Mouse (Mus musculus): ENCODE results near the gene Rps19bp1. TPM values are rescaled to one million over a fixed set of nuclear protein-coding genes. Genes with fewer than 3 reads are reported as not detected.

The Rps19bp1 gene
- total RNA-seq, 4 experiments from 2014 or later: 32.5 to 39.3 (median 38.4) TPM

- no peak for DNase-seq (ENCODE audit: low spot score in 2 of 2)
Measured at GRCm38 (mm10) chr15:80219705-80220657, 44.1 kb downstream of the Rps19bp1 start.

GRCm38 (mm10) chr15:80219211-80219610 lies 44.9 kb downstream of the Rps19bp1 start:
- no peak for DNase-seq (ENCODE audit: low spot score in 2 of 2)

DNA sequence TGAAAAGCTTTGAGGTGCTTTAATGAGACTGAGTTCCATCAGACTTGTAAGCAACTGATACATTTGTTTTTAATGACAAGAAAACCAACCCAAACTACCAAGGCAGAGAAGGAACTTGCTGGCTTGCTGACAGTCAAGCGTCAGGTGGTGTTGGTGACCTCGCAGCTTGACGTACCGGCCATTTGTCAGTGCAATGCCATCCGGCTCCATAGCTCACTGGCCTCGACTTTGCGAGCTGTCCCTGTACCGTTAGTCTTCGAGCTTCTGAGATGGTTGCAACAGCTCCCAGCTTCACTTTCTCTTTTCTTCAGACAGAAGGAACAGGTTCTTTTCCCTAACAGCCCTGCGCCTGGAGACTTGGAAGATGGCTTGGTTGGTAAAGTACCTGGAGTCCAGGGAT lies 46.6 kb downstream of the Rps19bp1 start:
- no peak for DNase-seq (ENCODE audit: low spot score in 2 of 2)

DNA sequence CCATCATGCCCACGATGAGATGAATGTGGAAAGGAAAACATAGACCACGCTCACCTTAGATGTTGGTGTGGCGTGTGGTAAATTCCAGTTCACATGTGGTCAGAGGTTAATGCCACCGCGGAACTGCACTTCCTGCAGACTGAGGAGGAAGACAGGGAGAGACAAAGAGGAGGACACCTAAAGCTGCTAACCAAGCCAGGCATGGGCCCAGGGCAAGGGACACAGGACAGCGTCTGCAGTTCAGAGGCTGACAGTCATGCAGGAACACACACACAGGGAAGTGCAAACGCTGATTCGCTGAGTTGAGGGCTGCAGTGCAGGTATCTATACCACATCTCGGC lies 47.7 kb downstream of the Rps19bp1 start:
- DNase-seq (ENCODE audit: low spot score in 2 of 2): no peak

DNA sequence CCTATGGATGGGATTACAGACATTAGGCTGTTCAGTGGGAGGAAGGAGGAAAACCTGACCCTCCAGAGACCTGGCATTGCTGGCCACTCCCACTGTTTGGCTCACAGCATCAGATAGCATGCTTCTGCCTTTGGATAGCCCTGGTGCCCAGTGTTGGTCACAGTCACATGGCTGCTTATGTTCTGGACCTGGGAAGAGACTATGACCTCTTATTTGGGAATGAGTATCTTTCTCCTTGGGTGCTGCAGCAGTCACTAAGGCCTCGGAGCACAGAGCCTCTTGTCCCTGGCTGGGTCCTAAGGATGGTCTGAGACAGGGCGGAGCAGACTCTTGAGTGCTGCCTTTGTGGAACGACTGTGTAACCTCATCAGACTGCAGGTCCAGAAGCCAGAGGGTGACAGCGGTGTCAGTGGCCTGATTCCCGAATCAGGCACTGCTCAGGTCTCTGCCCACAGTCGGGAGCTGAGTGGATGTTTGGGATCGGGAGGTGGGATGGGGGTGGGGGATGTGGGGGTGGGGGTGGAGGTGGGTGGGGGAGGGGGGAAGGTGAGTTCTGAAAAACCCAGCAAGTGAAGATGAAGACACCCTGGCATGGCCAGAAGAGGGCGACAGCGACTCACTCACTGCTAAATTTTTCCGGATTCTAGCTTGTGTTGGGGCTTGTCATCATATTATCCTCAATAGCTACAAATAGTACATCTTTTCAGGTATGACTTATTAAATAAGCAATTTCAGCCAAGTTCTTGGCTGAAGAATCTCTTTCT lies 48.2 kb downstream of the Rps19bp1 start:
- DNase-seq (ENCODE audit: low spot score in 2 of 2): no peak

- no peak for DNase-seq (ENCODE audit: low spot score in 2 of 2)
Measured at GRCm38 (mm10) chr15:80213688-80214087, 50.4 kb downstream of the Rps19bp1 start.

Other genes with a start within 250 kb of the Rps19bp1 start
- 10 to 100 TPM; 26.4 to 31.9 (median 28.1) TPM for gene Pdgfb, start 249.3 kb downstream of the Rps19bp1 start, total RNA-seq (2022)
- 100 to 1,000 TPM; 430 to 460 (median 440) TPM for gene Syngr1, start 173.0 kb downstream of the Rps19bp1 start, total RNA-seq (2022)
- gene Rpl3, start 172.4 kb downstream of the Rps19bp1 start, total RNA-seq (2022): 100 to 1,000 TPM; 506 to 560 (median 527) TPM
- 10 to 100 TPM; 24.4 to 30.0 (median 26.9) TPM for gene Tab1, start 131.2 kb downstream of the Rps19bp1 start, total RNA-seq (2022)
- 100 to 1,000 TPM; 118 to 134 (median 124) TPM for gene Mgat3, start 90.6 kb downstream of the Rps19bp1 start, total RNA-seq (2022)
- gene Mief1, start 30.3 kb downstream of the Rps19bp1 start, total RNA-seq (2022): 10 to 100 TPM; 30.2 to 33.7 (median 30.9) TPM
- 10 to 100 TPM in 2 of 4 experiments, 1 to 10 TPM in 2; 6.0 to 10.8 (median 9.5) TPM for gene AC140267.1, start 28.5 kb downstream of the Rps19bp1 start, total RNA-seq (2022)
- 100 to 1,000 TPM in 3 of 4 experiments, 10 to 100 TPM in 1; 98.1 to 118 (median 107) TPM for gene Atf4, start 9.1 kb downstream of the Rps19bp1 start, total RNA-seq (2022)
- gene Cacna1i, start 22.9 kb upstream of the Rps19bp1 start, total RNA-seq (2022): 10 to 100 TPM; 64.3 to 80.9 (median 66.4) TPM